Mouse (Mus musculus): ENCODE data around the gene Chil1. TPM values are rescaled to one million over a fixed set of nuclear protein-coding genes. Genes with fewer than 3 reads are reported as not detected.
A peak's percentile ranks its signal among the peaks of the same experiment; 100 is the strongest.

Gene Chil1
- 32.9 TPM for polyA plus RNA-seq (2012; fragmentation: generic; extraction: Trizol)

GRCm38 (mm10) chr1:134182025-134182424 lies at the start of gene Chil1:
Chil1 (plus strand) TSS chr1:134182176.
- TF ChIP-seq POLR2A (IDR thresholded peaks at IDR 0.05; ENCODE audit: insufficient read length, low read depth) (no peak), MYOD1 (IDR thresholded peaks at IDR 0.05; ENCODE audit: control insufficient read depth in 1 of 3, insufficient read length in 2 of 3, low read depth in 2 of 3) (no peak), USF1 (IDR thresholded peaks at IDR 0.05; ENCODE audit: low read depth) (no peak), POLR2AphosphoS2 (IDR thresholded peaks at IDR 0.05; ENCODE audit: insufficient read length, low read depth) (no peak), MYOG (IDR thresholded peaks at IDR 0.05; ENCODE audit: control insufficient read depth in 1 of 3, insufficient read depth in 1 of 3, insufficient read length in 2 of 3, low read depth in 2 of 3) (no peak), TCF12 (IDR thresholded peaks at IDR 0.05; ENCODE audit: insufficient read depth, poor library complexity, severe bottlenecking) (no peak), E2F4 (IDR thresholded peaks at IDR 0.05; ENCODE audit: insufficient read depth) (no peak), SRF (IDR thresholded peaks at IDR 0.05; ENCODE audit: control insufficient read depth, insufficient read length, low read depth) (no peak), REST (IDR thresholded peaks at IDR 0.05; ENCODE audit: insufficient read depth, insufficient read length) (no peak), TCF3 (IDR thresholded peaks at IDR 0.05; ENCODE audit: insufficient read length, low read depth) (no peak), MAX (IDR thresholded peaks at IDR 0.05; ENCODE audit: low read depth) (no peak), CEBPB (IDR thresholded peaks at IDR 0.05; ENCODE audit: insufficient read depth, poor library complexity, severe bottlenecking) (no peak)

GRCm38 (mm10) chr1:134133316-134133715 lies 48.7 kb upstream of the Chil1 start:
- Histone ChIP-seq H3K36me3 (ENCODE audit: control insufficient read depth, insufficient read depth) (no peaks in the 10 kb centered on the region), H3K27me3 (ENCODE audit: control insufficient read depth, insufficient read depth, insufficient read length) (peaks cover 42% of the 10 kb centered on the region), H3K4me2 (ENCODE audit: low read depth) (no peak overlapping the region), H3K4me3 (no peak overlapping the region), H3ac (ENCODE audit: control insufficient read depth, insufficient read length) (no peak overlapping the region), H3K79me2 (ENCODE audit: control insufficient read depth, insufficient read depth) (no peaks in the 10 kb centered on the region)
- TF ChIP-seq SRF (IDR thresholded peaks at IDR 0.05; ENCODE audit: control insufficient read depth, insufficient read length, low read depth) (no peak), TCF12 (IDR thresholded peaks at IDR 0.05; ENCODE audit: insufficient read depth, poor library complexity, severe bottlenecking) (peak; percentile 34), E2F4 (IDR thresholded peaks at IDR 0.05; ENCODE audit: insufficient read depth) (no peak), MYOD1 (IDR thresholded peaks at IDR 0.05; ENCODE audit: control insufficient read depth in 1 of 3, insufficient read length in 2 of 3, low read depth in 2 of 3) (peak in 2 of 3 experiments; percentile 25 to 61), MYOG (IDR thresholded peaks at IDR 0.05; ENCODE audit: control insufficient read depth in 1 of 3, insufficient read depth in 1 of 3, insufficient read length in 2 of 3, low read depth in 2 of 3) (peak in 1 of 3 experiments; percentile 36)

More at GRCm38 (mm10) chr1:134182025-134182424, at the start of gene Chil1:
- H3K4me2 ChIP-seq (ENCODE audit: low read depth), result no peak within 1 kb of the TSS
- H3ac ChIP-seq (ENCODE audit: control insufficient read depth, insufficient read length), result no peak within 1 kb of the TSS
- H3K79me2 ChIP-seq (ENCODE audit: control insufficient read depth, insufficient read depth), result no peaks in the 10 kb centered on the region
- no peaks in the 10 kb centered on the region for H3K36me3 ChIP-seq (ENCODE audit: control insufficient read depth, insufficient read depth)
- peaks cover 43% of the 10 kb centered on the region for H3K27me3 ChIP-seq (ENCODE audit: control insufficient read depth, insufficient read depth, insufficient read length)
- no peak within 1 kb of the TSS for H3K4me3 ChIP-seq

- peaks cover 57% of the 10 kb centered on the region for H3K27me3 ChIP-seq (ENCODE audit: control insufficient read depth, insufficient read depth, insufficient read length)
- TF ChIP-seq CEBPB (IDR thresholded peaks at IDR 0.05; ENCODE audit: insufficient read depth, poor library complexity, severe bottlenecking) (no peak), E2F4 (IDR thresholded peaks at IDR 0.05; ENCODE audit: insufficient read depth) (no peak), MYOD1 (IDR thresholded peaks at IDR 0.05; ENCODE audit: control insufficient read depth in 1 of 3, insufficient read length in 2 of 3, low read depth in 2 of 3) (no peak), TCF3 (IDR thresholded peaks at IDR 0.05; ENCODE audit: insufficient read length, low read depth) (no peak), MAX (IDR thresholded peaks at IDR 0.05; ENCODE audit: low read depth) (no peak)
- H3K36me3 ChIP-seq (ENCODE audit: control insufficient read depth, insufficient read depth), result no peaks in the 10 kb centered on the region
Observed at GRCm38 (mm10) chr1:134136351-134136750, 45.6 kb upstream of the Chil1 start.

GRCm38 (mm10) chr1:134138424-134138823 lies 43.6 kb upstream of the Chil1 start:
- no peaks in the 10 kb centered on the region for H3K79me2 ChIP-seq (ENCODE audit: control insufficient read depth, insufficient read depth)
- no peak overlapping the region for H3K4me3 ChIP-seq
- H3K27me3 ChIP-seq (ENCODE audit: control insufficient read depth, insufficient read depth, insufficient read length), result peaks cover 76% of the 10 kb centered on the region
- H3K36me3 ChIP-seq (ENCODE audit: control insufficient read depth, insufficient read depth), result no peaks in the 10 kb centered on the region
- TF ChIP-seq MYOD1 (IDR thresholded peaks at IDR 0.05; ENCODE audit: control insufficient read depth in 1 of 3, insufficient read length in 2 of 3, low read depth in 2 of 3) (no peak), TCF3 (IDR thresholded peaks at IDR 0.05; ENCODE audit: insufficient read length, low read depth) (no peak), POLR2AphosphoS2 (IDR thresholded peaks at IDR 0.05; ENCODE audit: insufficient read length, low read depth) (no peak), POLR2A (IDR thresholded peaks at IDR 0.05; ENCODE audit: insufficient read length, low read depth) (no peak), REST (IDR thresholded peaks at IDR 0.05; ENCODE audit: insufficient read depth, insufficient read length) (no peak), E2F4 (IDR thresholded peaks at IDR 0.05; ENCODE audit: insufficient read depth) (no peak), CEBPB (IDR thresholded peaks at IDR 0.05; ENCODE audit: insufficient read depth, poor library complexity, severe bottlenecking) (no peak), MYOG (IDR thresholded peaks at IDR 0.05; ENCODE audit: control insufficient read depth in 1 of 3, insufficient read depth in 1 of 3, insufficient read length in 2 of 3, low read depth in 2 of 3) (no peak), SRF (IDR thresholded peaks at IDR 0.05; ENCODE audit: control insufficient read depth, insufficient read length, low read depth) (no peak), TCF12 (IDR thresholded peaks at IDR 0.05; ENCODE audit: insufficient read depth, poor library complexity, severe bottlenecking) (no peak), USF1 (IDR thresholded peaks at IDR 0.05; ENCODE audit: low read depth) (no peak), MAX (IDR thresholded peaks at IDR 0.05; ENCODE audit: low read depth) (no peak)
- H3K4me2 ChIP-seq (ENCODE audit: low read depth), result no peak overlapping the region
- H3ac ChIP-seq (ENCODE audit: control insufficient read depth, insufficient read length), result no peak overlapping the region

More at GRCm38 (mm10) chr1:134136351-134136750, 45.6 kb upstream of the Chil1 start:
- no peak overlapping the region for H3K4me3 ChIP-seq
- H3K4me2 ChIP-seq (ENCODE audit: low read depth), result no peak overlapping the region
- H3ac ChIP-seq (ENCODE audit: control insufficient read depth, insufficient read length), result no peak overlapping the region
- H3K79me2 ChIP-seq (ENCODE audit: control insufficient read depth, insufficient read depth), result no peaks in the 10 kb centered on the region

- no peak overlapping the region for H3K4me3 ChIP-seq
- peaks cover 85% of the 10 kb centered on the region for H3K27me3 ChIP-seq (ENCODE audit: control insufficient read depth, insufficient read depth, insufficient read length)
- H3ac ChIP-seq (ENCODE audit: control insufficient read depth, insufficient read length), result no peak overlapping the region
- H3K79me2 ChIP-seq (ENCODE audit: control insufficient read depth, insufficient read depth), result no peaks in the 10 kb centered on the region
- TF ChIP-seq SRF (IDR thresholded peaks at IDR 0.05; ENCODE audit: control insufficient read depth, insufficient read length, low read depth) (no peak), POLR2A (IDR thresholded peaks at IDR 0.05; ENCODE audit: insufficient read length, low read depth) (no peak), MYOG (IDR thresholded peaks at IDR 0.05; ENCODE audit: control insufficient read depth in 1 of 3, insufficient read depth in 1 of 3, insufficient read length in 2 of 3, low read depth in 2 of 3) (no peak), TCF12 (IDR thresholded peaks at IDR 0.05; ENCODE audit: insufficient read depth, poor library complexity, severe bottlenecking) (no peak), POLR2AphosphoS2 (IDR thresholded peaks at IDR 0.05; ENCODE audit: insufficient read length, low read depth) (no peak), MYOD1 (IDR thresholded peaks at IDR 0.05; ENCODE audit: control insufficient read depth in 1 of 3, insufficient read length in 2 of 3, low read depth in 2 of 3) (no peak), MAX (IDR thresholded peaks at IDR 0.05; ENCODE audit: low read depth) (no peak), CEBPB (IDR thresholded peaks at IDR 0.05; ENCODE audit: insufficient read depth, poor library complexity, severe bottlenecking) (no peak), USF1 (IDR thresholded peaks at IDR 0.05; ENCODE audit: low read depth) (no peak), TCF3 (IDR thresholded peaks at IDR 0.05; ENCODE audit: insufficient read length, low read depth) (no peak), E2F4 (IDR thresholded peaks at IDR 0.05; ENCODE audit: insufficient read depth) (no peak)
- H3K36me3 ChIP-seq (ENCODE audit: control insufficient read depth, insufficient read depth), result no peaks in the 10 kb centered on the region
- no peak overlapping the region for H3K4me2 ChIP-seq (ENCODE audit: low read depth)
Observed at GRCm38 (mm10) chr1:134142363-134142794, 39.6 kb upstream of the Chil1 start.

Data from myocyte (in vitro differentiated cells).